Mouse (Mus musculus) T-helper 17 cell (primary cell): ENCODE data around the gene Nxt2.

Experiments
- in situ Hi-C, 2 experiments: fragments of 300-600 bp; cut with MboI, MseI; formaldehyde crosslinking; loops; 1 replicate in 1 of 2; 2 replicates in 1 of 2; pipeline ENCODE4 v1.15.1; 2025; ENCODE audit warnings: high pct_unique_total_duplicates in 2 of 2

Gene Nxt2

GRCm38 (mm10) chrX:142226542-142226941, at the start of gene Nxt2:
TSS of gene Nxt2 (plus strand) at chrX:142226770.
- in situ Hi-C loops, result loop anchor here in 1 of 2 experiments (25.0 kb wide), 1 partner anchor 311 kb away; no protein-coding TSS in a partner anchor

GRCm38 (mm10) chrX:142176981-142177380, 49.6 kb upstream of the Nxt2 start:
- in situ Hi-C loops, result no loop called here

GRCm38 (mm10) chrX:142182026-142182425, 44.5 kb upstream of the Nxt2 start:
- in situ Hi-C loops, result no loop called here

GRCm38 (mm10) chrX:142189023-142189703, 37.4 kb upstream of the Nxt2 start:
- in situ Hi-C loops, result no loop called here

- in situ Hi-C loops, result no loop called here
Observed at GRCm38 (mm10) chrX:142190355-142190754, 36.2 kb upstream of the Nxt2 start.

DNA sequence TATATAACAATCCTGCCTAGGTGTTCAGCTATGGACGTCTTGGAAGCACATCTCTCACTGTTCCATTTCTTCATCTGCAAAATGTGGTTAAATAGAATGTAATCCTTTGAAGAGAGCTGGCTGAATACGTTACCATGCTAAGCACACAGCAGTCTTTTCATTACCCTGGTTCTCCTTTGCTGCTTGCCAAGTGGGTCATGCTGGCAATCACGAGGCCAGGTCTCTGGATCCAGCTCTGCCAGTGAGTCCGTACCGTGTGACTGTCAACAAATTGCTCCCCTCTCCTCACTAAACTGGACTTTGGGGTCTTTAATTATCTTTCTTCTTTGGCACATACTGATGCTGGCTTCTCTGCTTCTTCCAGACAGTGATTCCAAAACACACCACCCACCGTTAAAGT, 32.1 kb upstream of the Nxt2 start:
- in situ Hi-C loops, result no loop called here

- in situ Hi-C loops, result no loop called here
Observed at GRCm38 (mm10) chrX:142195551-142195950, 31.0 kb upstream of the Nxt2 start.

GRCm38 (mm10) chrX:142196831-142197230, 29.7 kb upstream of the Nxt2 start, which contains the start of gene Gucy2f:
TSS of gene Gucy2f (minus strand) at chrX:142196931.
- in situ Hi-C loops, result no loop called here

GRCm38 (mm10) chrX:142200295-142200694, 26.3 kb upstream of the Nxt2 start:
- in situ Hi-C loops, result loop anchor here in 1 of 2 experiments (5.0 kb wide), 1 partner anchor 112 kb away; no protein-coding TSS in a partner anchor

DNA sequence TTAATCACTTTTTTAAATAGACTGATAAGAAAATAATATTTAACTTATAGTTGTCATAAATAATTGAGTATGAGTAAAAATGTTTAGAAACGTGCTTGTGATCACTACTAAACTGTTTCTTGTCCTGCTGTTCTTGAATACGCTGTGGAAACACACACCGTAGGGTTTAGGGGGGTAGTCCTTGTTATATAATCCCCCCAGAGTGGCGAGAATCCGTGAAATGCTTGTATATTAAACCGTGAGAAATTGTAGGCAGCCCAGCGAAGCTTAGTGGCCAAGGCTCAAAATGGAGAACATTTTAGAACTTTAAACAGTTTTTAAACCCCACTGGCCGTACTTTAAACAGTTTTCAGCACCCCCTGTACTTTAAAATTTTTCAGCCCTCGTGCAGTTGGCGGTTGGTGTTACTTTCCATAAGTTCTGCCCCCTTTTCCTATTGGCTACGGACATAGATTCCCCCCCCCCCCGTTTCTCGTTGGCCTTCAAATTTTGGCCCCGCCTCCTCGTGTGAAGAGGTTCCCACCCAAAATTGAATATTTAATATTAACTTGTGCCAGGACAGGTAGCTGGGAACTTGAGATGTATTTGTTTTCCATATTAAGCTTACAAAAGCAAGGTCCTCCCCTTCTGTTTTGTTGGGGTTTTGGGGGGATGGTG, 956 bp downstream of the Nxt2 start:
- in situ Hi-C loops, result loop anchor here in 1 of 2 experiments (25.0 kb wide), 1 partner anchor 310 kb away; no protein-coding TSS in a partner anchor

DNA sequence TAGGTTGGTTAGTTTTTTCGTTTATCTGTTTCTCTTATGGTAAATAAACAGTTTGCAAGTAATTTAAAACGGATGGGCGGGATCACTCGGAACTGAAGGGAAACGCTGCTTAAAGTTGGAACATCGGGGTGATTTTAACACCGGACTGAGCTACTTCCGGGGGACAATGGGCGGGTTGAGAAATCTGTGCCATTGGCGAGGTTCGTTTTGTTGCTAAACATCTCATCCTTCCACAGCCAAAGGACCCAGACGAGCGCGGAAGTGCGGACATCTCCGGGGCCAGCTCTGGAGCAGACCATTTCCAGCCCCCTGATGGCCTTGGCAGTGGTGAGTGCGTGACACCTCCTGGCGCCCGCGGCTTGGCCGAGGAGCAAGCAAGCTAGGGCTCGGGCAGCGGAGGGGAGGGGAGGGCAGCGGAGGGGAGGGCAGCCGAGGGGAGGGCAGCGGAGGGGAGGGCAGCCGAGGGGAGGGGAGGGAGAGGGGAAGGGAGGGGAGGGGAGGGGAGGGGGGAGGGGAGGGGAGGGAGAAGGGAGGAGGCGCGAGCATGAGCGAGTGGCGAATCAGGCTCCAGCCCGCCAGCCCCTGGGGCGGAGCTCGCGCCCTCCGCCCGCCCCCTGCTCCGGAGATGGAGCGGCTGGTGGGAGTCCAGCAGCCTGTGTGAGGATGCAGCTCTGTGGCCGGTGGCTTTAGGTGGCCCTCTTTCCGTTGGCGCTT, 1.6 kb downstream of the Nxt2 start:
- in situ Hi-C loops, result loop anchor here in 1 of 2 experiments (25.0 kb wide), 1 partner anchor 309 kb away; no protein-coding TSS in a partner anchor

DNA sequence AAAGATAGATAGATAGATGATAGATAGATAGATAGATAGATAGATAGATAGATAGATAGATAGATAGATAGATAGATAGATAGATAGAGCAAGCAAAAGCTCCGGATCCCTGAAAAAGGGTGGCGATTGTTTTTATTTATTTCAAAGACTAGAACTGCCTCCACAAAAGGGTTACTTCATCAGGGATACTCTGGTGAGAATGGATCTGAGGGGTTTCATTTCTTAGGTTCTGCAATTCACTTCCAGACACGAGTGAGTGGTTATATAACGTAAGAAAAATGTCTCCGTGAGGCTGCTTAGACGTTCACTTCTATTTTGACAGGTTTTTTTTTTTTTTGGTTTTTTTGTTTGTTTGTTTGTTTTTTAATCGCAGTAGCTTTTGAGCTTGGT, 2.2 kb downstream of the Nxt2 start:
- in situ Hi-C loops, result loop anchor here in 1 of 2 experiments (25.0 kb wide), 1 partner anchor 309 kb away; no protein-coding TSS in a partner anchor

DNA sequence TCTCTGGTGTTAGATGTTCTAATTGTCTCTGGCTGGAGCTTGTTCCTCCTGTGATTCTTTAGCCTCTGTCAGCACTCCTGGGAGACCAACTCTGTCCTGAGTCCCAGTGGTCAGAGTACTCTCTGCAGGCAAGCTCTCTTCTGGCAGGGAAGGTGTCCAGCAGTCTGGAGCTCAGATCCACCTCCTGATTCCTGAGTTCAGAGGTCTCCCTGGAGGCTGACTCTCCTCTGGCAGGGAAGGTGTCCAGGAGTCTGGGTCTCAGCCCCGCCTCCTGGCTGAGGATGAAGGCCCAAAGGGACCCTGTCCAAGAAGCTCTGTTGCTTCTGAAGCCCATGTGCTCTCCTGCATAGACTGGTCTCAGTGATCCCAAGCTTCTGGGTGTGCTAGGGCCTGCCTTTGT, 9.6 kb downstream of the Nxt2 start:
- in situ Hi-C loops, result loop anchor here in 1 of 2 experiments (25.0 kb wide), 1 partner anchor 301 kb away; no protein-coding TSS in a partner anchor

GRCm38 (mm10) chrX:142237101-142237500, 10.5 kb downstream of the Nxt2 start:
- in situ Hi-C loops, result loop anchor here in 1 of 2 experiments (25.0 kb wide), 1 partner anchor 300 kb away; no protein-coding TSS in a partner anchor

DNA sequence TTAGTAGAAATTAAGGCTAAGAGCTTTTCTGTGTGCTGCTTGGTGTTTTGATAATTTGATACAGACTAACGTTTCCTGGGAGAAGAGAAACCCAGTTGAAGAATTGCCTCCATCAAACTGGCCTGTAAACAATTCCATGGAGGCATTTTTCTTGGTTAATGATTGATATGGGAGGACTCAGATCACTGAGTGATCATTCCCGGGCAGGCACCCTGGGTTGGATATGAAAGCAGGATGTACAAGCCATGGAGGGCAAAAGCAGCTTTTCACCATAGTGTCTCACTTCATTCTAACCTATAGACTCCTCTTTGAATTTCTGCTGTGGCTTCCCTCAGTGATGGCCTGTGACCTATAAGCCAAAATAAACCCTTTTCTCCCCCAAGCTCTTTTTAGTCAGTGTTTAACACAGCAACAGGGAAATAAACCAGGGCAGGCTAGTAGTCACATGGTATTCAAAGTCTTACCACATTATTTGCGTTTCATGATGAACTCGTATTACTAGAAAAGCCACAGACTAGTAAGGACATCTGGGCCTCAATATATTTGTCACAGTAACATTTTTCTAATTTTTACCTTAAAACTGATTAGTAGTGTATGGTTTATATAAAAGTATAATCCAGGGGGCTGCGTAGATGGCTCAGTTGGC, 19.2 kb downstream of the Nxt2 start:
- in situ Hi-C loops, result loop anchor here in 1 of 2 experiments (25.0 kb wide), 1 partner anchor 291 kb away; no protein-coding TSS in a partner anchor

- in situ Hi-C loops, result loop anchor here in 1 of 2 experiments (25.0 kb wide), 1 partner anchor 1263 kb away; no protein-coding TSS in a partner anchor
Observed at GRCm38 (mm10) chrX:142250008-142250736, 23.6 kb downstream of the Nxt2 start.

DNA sequence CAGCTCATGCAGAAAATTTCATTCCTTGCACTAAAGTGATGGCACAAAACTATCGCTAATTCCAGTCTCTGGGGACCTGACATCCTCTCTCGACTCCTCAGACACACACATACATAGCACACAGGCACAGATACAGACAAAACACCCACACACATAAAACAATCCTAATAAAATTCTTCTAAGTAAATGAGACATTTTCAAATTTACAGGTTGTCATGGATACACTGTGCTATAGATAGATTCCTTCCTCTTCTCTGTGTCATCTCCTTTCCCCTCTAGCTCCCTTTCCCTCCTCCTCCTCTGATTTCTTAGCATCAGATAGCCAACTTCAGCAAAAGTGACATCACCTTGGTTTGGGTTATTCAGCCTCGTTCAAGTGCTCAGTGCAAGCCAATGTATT, 49.5 kb downstream of the Nxt2 start:
- in situ Hi-C loops, result no loop called here

DNA sequence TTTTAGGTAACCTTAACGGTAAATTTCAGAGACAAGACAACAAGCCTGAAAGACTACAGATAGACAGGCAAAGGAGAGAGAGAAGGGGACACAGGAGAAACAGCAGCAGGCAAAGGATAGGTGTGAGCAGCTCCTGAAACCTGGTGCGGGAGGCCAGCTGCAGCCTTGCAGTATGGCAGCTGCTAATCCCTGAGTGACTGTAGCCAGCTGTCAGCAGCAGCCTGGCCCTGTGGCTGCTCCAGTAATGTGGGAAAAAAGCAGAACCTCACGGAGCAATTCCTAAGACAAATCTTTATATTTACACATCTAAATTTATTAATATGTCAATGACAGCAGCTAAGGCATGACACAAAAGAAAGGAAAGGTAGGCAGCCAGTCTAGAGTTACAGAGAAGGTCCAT, 50.0 kb downstream of the Nxt2 start:
- in situ Hi-C loops, result no loop called here

DNA sequence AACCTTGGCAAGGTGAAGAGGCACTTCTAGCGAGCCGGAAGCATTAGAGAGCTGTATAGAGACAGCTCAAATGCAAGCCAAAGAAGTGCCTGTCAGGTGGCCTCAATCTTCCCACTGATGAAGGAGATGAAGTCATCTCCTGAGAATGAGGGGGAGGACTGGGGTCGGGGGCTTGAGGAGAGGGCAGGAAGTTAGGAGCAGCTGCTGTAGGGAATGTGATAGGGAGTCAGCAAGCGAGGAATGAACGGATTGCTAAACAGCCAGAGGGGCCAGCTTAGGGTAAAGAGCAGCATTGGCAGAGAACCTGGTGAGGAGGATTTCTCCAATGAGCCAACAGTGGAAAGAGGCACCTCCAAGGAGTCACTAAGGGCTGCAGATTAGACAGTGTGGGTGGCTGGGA, 59.3 kb downstream of the Nxt2 start:
- in situ Hi-C loops, result no loop called here
